Mouse (Mus musculus): Measurements from ENCODE around the gene Coasy.

- TF ChIP-seq POLR2A (IDR thresholded peaks at IDR 0.05; ENCODE audit: insufficient read depth, low read depth, low read length) = no peak
- TF ChIP-seq CTCF (IDR thresholded peaks at IDR 0.05; ENCODE audit: insufficient read depth, low read depth, low read length) = no peak
Measured at GRCm38 (mm10) chr11:101080421-101080820, 1.9 kb upstream of the Coasy start.
